Mouse (Mus musculus): ENCODE data around the gene Trpm3.

DNA sequence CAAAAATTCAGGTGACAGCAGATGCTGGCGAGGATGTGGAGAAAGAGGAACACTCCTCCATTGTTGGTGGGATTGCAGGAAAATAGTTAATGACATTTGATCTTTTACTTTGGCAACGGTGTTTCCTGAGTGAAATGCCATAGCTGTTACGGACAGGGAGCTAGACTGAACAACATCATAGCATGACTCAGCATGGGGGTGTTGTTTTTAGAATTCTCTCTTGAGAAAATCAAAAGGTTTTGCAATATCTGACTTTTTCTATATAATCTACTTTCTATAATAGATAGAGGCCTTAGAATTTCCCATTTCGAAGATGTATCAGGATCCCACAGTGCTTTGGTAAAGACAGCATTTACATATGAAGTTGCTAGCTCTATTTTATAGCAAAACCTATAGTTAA, 39.7 kb downstream of the Trpm3 start:
- TF ChIP-seq GATA1 (IDR thresholded peaks at IDR 0.05; ENCODE audit: borderline replicate concordance, low read length) (no peak), FLI1 (IDR thresholded peaks at IDR 0.05; ENCODE audit: low read length) (no peak)
